Mouse (Mus musculus): Measurements from ENCODE around the gene Nrip2. TPM values are rescaled to one million over a fixed set of nuclear protein-coding genes. Genes with fewer than 3 reads are reported as not detected.
A peak's percentile ranks its signal among the peaks of the same experiment; 100 is the strongest.
"Not testable (repeated sequence)": the region's sequence is repeated elsewhere in the genome, so short reads cannot be mapped to it uniquely, and the experiment has no call there.

The Nrip2 gene
- polyA plus RNA-seq, 1 experiment from 2014 or later = 1.9 TPM

- H3K27me3 ChIP-seq (ENCODE audit: control insufficient read depth, insufficient read depth, low read length) = no peaks in the 10 kb centered on the region
- peaks cover 9% of the 10 kb centered on the region; the same call in 1 of the 2 replicates for H3K4me1 ChIP-seq (ENCODE audit: control insufficient read depth, insufficient read depth, low read length)
- no peaks in the 10 kb centered on the region for H3K9me3 ChIP-seq (ENCODE audit: control insufficient read depth, low read length)
- H3K4me3 ChIP-seq (ENCODE audit: low read depth, low read length) = peak overlapping the region; percentile 71
- peak overlapping the region; percentile 91 for H3K27ac ChIP-seq (ENCODE audit: low read depth, low read length)
- DNase-seq (ENCODE audit: low spot score) = peak; percentile 50
- peak; percentile 63 for ATAC-seq (ENCODE audit: insufficient read depth, low FRiP score, low TSS enrichment)
- H3K36me3 ChIP-seq (ENCODE audit: control insufficient read depth, insufficient read depth, low read length) = peaks cover 7% of the 10 kb centered on the region
- 2% methylated on average over 35 of the region's 46 CpGs for WGBS
- peak overlapping the region; percentile 95 for H3K9ac ChIP-seq (ENCODE audit: low read length)
- H3K4me2 ChIP-seq (ENCODE audit: low read depth) = peak overlapping the region; percentile 79
Measured at GRCm38 (mm10) chr6:128363007-128363825, 35.9 kb upstream of the Nrip2 start.

GRCm38 (mm10) chr6:128364721-128365120 is 34.4 kb upstream of the Nrip2 start:
- 80% methylated on average over 6 of the region's 6 CpGs for WGBS

GRCm38 (mm10) chr6:128366466-128366865 is 32.6 kb upstream of the Nrip2 start:
- peaks cover 22% of the 10 kb centered on the region for H3K36me3 ChIP-seq (ENCODE audit: control insufficient read depth, insufficient read depth, low read length)
- no peaks in the 10 kb centered on the region for H3K9me3 ChIP-seq (ENCODE audit: control insufficient read depth, low read length)
- no peak overlapping the region for H3K4me2 ChIP-seq (ENCODE audit: low read depth)
- H3K4me3 ChIP-seq (ENCODE audit: low read depth, low read length) = no peak overlapping the region
- no peak overlapping the region for H3K27ac ChIP-seq (ENCODE audit: low read depth, low read length)
- H3K4me1 ChIP-seq (ENCODE audit: control insufficient read depth, insufficient read depth, low read length) = peaks cover 6% of the 10 kb centered on the region; the same call in 1 of the 2 replicates
- 93% methylated on average over 5 of the region's 5 CpGs for WGBS
- no peaks in the 10 kb centered on the region for H3K27me3 ChIP-seq (ENCODE audit: control insufficient read depth, insufficient read depth, low read length)
- no peak overlapping the region for H3K9ac ChIP-seq (ENCODE audit: low read length)
- DNase-seq (ENCODE audit: low spot score) (no peak), ATAC-seq (ENCODE audit: insufficient read depth, low FRiP score, low TSS enrichment) (no peak)

More at GRCm38 (mm10) chr6:128364721-128365120, 34.4 kb upstream of the Nrip2 start:
- Histone ChIP-seq H3K27ac (ENCODE audit: low read depth, low read length) (no peak overlapping the region), H3K9me3 (ENCODE audit: control insufficient read depth, low read length) (no peaks in the 10 kb centered on the region), H3K4me2 (ENCODE audit: low read depth) (peak overlapping the region; percentile 4; the same call in 1 of the 2 replicates), H3K4me3 (ENCODE audit: low read depth, low read length) (no peak overlapping the region), H3K27me3 (ENCODE audit: control insufficient read depth, insufficient read depth, low read length) (no peaks in the 10 kb centered on the region), H3K4me1 (ENCODE audit: control insufficient read depth, insufficient read depth, low read length) (peaks cover 9% of the 10 kb centered on the region; the same call in 1 of the 2 replicates), H3K9ac (ENCODE audit: low read length) (no peak overlapping the region), H3K36me3 (ENCODE audit: control insufficient read depth, insufficient read depth, low read length) (peaks cover 11% of the 10 kb centered on the region)
- no peak for DNase-seq (ENCODE audit: low spot score)
- ATAC-seq (ENCODE audit: insufficient read depth, low FRiP score, low TSS enrichment) = no peak

- Histone ChIP-seq H3K4me1 (ENCODE audit: control insufficient read depth, insufficient read depth, low read length) (no peaks in the 10 kb centered on the region), H3K27ac (ENCODE audit: low read depth, low read length) (no peak overlapping the region), H3K27me3 (ENCODE audit: control insufficient read depth, insufficient read depth, low read length) (no peaks in the 10 kb centered on the region), H3K9me3 (ENCODE audit: control insufficient read depth, low read length) (no peaks in the 10 kb centered on the region), H3K9ac (ENCODE audit: low read length) (no peak overlapping the region), H3K4me3 (ENCODE audit: low read depth, low read length) (no peak overlapping the region), H3K4me2 (ENCODE audit: low read depth) (no peak overlapping the region), H3K36me3 (ENCODE audit: control insufficient read depth, insufficient read depth, low read length) (peaks cover 38% of the 10 kb centered on the region)
- WGBS = 95% methylated on average over 5 of the region's 5 CpGs
- ATAC-seq (ENCODE audit: insufficient read depth, low FRiP score, low TSS enrichment) (no peak), DNase-seq (ENCODE audit: low spot score) (no peak)
Measured at GRCm38 (mm10) chr6:128370040-128370439, 29.1 kb upstream of the Nrip2 start.

- no peak within 1 kb of the TSS for H3K9ac ChIP-seq (ENCODE audit: low read length)
- no peak within 1 kb of the TSS for H3K4me2 ChIP-seq (ENCODE audit: low read depth)
- WGBS = 49% methylated on average over 6 of the region's 6 CpGs
- no peaks in the 10 kb centered on the region for H3K27me3 ChIP-seq (ENCODE audit: control insufficient read depth, insufficient read depth, low read length)
- H3K4me3 ChIP-seq (ENCODE audit: low read depth, low read length) = no peak within 1 kb of the TSS
- no peak within 1 kb of the TSS for H3K27ac ChIP-seq (ENCODE audit: low read depth, low read length)
- no peaks in the 10 kb centered on the region for H3K9me3 ChIP-seq (ENCODE audit: control insufficient read depth, low read length)
- no peaks in the 10 kb centered on the region for H3K4me1 ChIP-seq (ENCODE audit: control insufficient read depth, insufficient read depth, low read length)
- ATAC-seq (ENCODE audit: insufficient read depth, low FRiP score, low TSS enrichment) (0 out of 2 replicates have a peak, but pooled peaks have one; percentile 61), DNase-seq (ENCODE audit: low spot score) (peak; percentile 25)
- peaks cover 26% of the 10 kb centered on the region for H3K36me3 ChIP-seq (ENCODE audit: control insufficient read depth, insufficient read depth, low read length)
Measured at GRCm38 (mm10) chr6:128375192-128375591, 23.9 kb upstream of the Nrip2 start, which contains the start of the genes Tex52 and Gm44596. TSS of gene Tex52 (plus strand) at chr6:128375456. TSS of gene Gm44596 (plus strand) at chr6:128375503.

GRCm38 (mm10) chr6:128376371-128377085 is 22.6 kb upstream of the Nrip2 start:
- Histone ChIP-seq H3K4me2 (ENCODE audit: low read depth) (no peak overlapping the region), H3K27ac (ENCODE audit: low read depth, low read length) (no peak overlapping the region), H3K36me3 (ENCODE audit: control insufficient read depth, insufficient read depth, low read length) (peaks cover 17% of the 10 kb centered on the region), H3K27me3 (ENCODE audit: control insufficient read depth, insufficient read depth, low read length) (no peaks in the 10 kb centered on the region), H3K4me1 (ENCODE audit: control insufficient read depth, insufficient read depth, low read length) (no peaks in the 10 kb centered on the region), H3K9me3 (ENCODE audit: control insufficient read depth, low read length) (no peaks in the 10 kb centered on the region), H3K4me3 (ENCODE audit: low read depth, low read length) (no peak overlapping the region), H3K9ac (ENCODE audit: low read length) (no peak overlapping the region)
- no peak for ATAC-seq (ENCODE audit: insufficient read depth, low FRiP score, low TSS enrichment)
- DNase-seq (ENCODE audit: low spot score) = no peak
- 90% methylated on average over 17 of the region's 17 CpGs for WGBS

- Histone ChIP-seq H3K4me3 (ENCODE audit: low read depth, low read length) (no peak overlapping the region), H3K27me3 (ENCODE audit: control insufficient read depth, insufficient read depth, low read length) (no peaks in the 10 kb centered on the region), H3K9me3 (ENCODE audit: control insufficient read depth, low read length) (no peaks in the 10 kb centered on the region), H3K36me3 (ENCODE audit: control insufficient read depth, insufficient read depth, low read length) (peaks cover 2% of the 10 kb centered on the region), H3K4me1 (ENCODE audit: control insufficient read depth, insufficient read depth, low read length) (no peaks in the 10 kb centered on the region), H3K27ac (ENCODE audit: low read depth, low read length) (no peak overlapping the region), H3K4me2 (ENCODE audit: low read depth) (no peak overlapping the region), H3K9ac (ENCODE audit: low read length) (no peak overlapping the region)
- WGBS = 89% methylated on average over 16 of the region's 16 CpGs
- DNase-seq (ENCODE audit: low spot score) (no peak), ATAC-seq (ENCODE audit: insufficient read depth, low FRiP score, low TSS enrichment) (no peak)
Measured at GRCm38 (mm10) chr6:128379636-128380035, 19.5 kb upstream of the Nrip2 start.

- not testable (repeated sequence) for H3K9ac ChIP-seq (ENCODE audit: low read length); DNase-seq (ENCODE audit: low spot score); H3K9me3 ChIP-seq (ENCODE audit: control insufficient read depth, low read length); H3K4me2 ChIP-seq (ENCODE audit: low read depth); H3K27ac ChIP-seq (ENCODE audit: low read depth, low read length); H3K4me1 ChIP-seq (ENCODE audit: control insufficient read depth, insufficient read depth, low read length); H3K36me3 ChIP-seq (ENCODE audit: control insufficient read depth, insufficient read depth, low read length); H3K4me3 ChIP-seq (ENCODE audit: low read depth, low read length); H3K27me3 ChIP-seq (ENCODE audit: control insufficient read depth, insufficient read depth, low read length); ATAC-seq (ENCODE audit: insufficient read depth, low FRiP score, low TSS enrichment)
- WGBS = 67% methylated on average over 1 of the region's 1 CpGs
Measured at GRCm38 (mm10) chr6:128380594-128381167, 18.4 kb upstream of the Nrip2 start.
